Mouse (Mus musculus) activated CD4-positive, CD25-positive, alpha-beta regulatory T cell (primary cell): ENCODE results near the gene Ppil3. TPM values are rescaled to one million over a fixed set of nuclear protein-coding genes. Genes with fewer than 3 reads are reported as not detected.

Experiments
- polyA plus RNA-seq, 2 experiments: library from polyadenylated mRNA; unstranded; fragments of 100-300 nt; shearing (Covaris generic); gene quantifications; one replicate each; pipeline ENCODE4 v1.2.1; 2017

Gene Ppil3
- polyA plus RNA-seq, result 10 to 100 TPM; 56.9 to 69.5 TPM

DNA sequence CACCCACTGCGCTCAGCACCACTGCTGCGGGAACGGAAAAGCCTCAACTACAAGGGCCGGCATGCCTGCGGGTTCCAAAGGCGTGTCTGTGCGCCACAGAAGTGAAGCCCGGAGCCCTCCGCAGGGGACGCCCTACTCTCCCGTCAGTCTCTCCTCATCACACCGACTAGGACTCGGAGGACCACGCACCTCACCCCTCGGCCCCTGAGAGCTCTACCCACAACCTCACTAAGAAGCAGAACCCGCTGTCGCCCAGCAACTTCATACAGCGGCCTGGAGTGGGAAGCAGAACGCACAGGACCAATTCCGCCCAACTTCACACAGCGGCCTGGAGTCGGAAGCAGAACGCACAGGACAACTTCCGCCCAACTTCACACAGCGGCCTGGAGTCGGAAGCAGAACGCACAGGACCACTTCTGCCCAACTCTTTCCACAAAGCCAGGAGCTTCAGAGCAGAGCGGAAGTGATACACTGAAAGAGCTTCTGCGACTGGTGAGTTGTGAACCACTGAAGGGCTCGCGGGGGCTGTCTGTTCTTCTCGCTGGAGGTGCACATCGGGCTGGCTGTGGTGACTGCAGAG is at the start of gene Ppil3, which contains the start of gene Nif3l1:
TSS of gene Ppil3 (minus strand) at position 344 of the 580 bp plus-strand sequence.
TSS of gene Nif3l1 (plus strand) at position 9 of the 580 bp plus-strand sequence.

DNA sequence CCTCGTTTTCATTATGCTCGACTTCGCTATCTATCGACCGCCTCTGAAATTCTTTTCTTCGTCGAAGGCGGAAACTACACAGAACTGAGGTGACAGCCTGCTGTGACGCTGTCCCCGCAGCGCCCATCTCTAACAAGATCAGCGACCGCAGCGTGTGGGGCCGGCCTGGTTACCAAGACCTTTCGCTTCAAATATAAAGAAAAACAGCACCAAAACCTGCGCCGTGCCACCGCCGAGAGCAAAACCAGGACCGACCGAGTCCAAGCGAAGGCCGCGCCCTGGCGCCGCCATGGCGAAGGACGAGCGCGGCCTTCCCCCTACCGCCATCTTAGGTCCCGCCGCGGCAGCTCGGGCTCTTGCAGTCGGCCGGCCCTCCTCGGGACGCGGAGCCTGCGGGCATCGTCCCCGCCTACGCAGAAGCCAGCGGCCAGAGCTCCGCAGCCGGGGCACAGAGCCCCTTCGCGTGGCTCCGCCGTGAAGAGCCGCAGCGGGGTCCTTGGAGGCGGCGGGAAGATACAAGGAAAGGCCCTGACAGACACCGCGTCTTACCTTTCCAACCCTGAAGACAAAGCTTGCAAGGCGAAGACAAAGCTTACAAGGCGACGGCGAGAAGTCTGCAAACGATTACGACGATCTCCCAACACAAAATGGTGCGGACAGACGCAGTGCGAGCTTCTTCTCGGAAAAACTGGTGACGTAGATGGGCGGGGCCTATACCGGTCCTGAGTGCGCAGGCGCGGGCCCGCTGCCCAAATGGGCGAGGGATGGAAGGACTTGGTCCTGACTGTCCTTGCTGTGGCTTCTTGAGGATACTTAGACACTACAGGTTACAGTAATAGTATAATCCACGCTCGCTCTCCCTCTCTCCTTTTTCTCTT is 21.7 kb downstream of the Ppil3 start, which contains the start of gene Clk1:
TSS of gene Clk1 (minus strand) at position 696 of the 878 bp plus-strand sequence.

DNA sequence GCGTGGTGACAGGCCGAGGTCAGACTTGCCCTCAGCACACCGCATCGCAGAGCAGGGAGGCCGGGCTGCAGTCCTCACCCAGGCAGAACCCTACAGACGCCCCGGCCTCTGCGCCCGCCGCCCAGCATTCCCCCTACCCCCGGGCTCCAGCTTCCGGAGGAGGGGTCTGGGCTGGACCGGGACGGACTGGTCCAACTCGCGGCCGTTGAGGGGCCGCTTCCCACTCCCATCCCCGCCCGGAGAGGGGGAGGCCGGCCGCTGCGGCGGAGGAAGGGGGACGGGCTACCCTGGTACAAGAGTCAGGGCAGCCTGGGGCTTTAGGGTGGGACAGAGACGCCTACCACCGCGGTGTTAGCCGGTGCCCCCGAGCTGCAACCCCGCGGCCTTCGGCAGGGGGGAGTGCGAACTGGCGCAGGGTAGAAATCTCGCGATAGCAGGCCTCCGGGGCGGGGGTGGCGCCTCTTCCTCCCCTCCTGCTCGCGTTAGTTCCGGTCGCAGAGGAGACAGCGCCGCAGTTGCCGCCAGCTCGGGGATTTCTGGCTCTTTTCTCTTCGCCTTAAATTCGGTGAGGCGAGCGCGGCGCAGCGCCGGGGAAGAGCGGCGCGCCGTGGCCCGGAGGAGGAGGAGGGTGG is 52.5 kb downstream of the Ppil3 start, which contains the start of gene Bzw1:
TSS of gene Bzw1 (plus strand) at position 247 of the 632 bp plus-strand sequence.

Other genes with a start within 250 kb of the Ppil3 start
- gene Aox4, start 235.1 kb downstream of the Ppil3 start, polyA plus RNA-seq, result under 1 TPM in 1 of 2 experiments, not detected in 1; 0.33 TPM
- gene Aox2, start 167.2 kb downstream of the Ppil3 start, polyA plus RNA-seq, result under 1 TPM in 1 of 2 experiments, not detected in 1; 0.04 TPM
- gene Bzw1, start 52.6 kb downstream of the Ppil3 start, polyA plus RNA-seq, result 100 to 1,000 TPM; 368 to 421 TPM
- 100 to 1,000 TPM; 311 to 364 TPM for gene Clk1, start 21.4 kb downstream of the Ppil3 start, polyA plus RNA-seq
- gene Nif3l1, start 335 bp downstream of the Ppil3 start, polyA plus RNA-seq, result 10 to 100 TPM; 35.9 to 36.3 TPM
- gene Orc2, start 59.6 kb upstream of the Ppil3 start, polyA plus RNA-seq, result 10 to 100 TPM; 15.0 to 37.5 TPM
- gene Fam126b, start 140.8 kb upstream of the Ppil3 start, polyA plus RNA-seq, result 1 to 10 TPM; 6.8 to 9.0 TPM
- 100 to 1,000 TPM; 126 to 149 TPM for gene Ndufb3, start 140.9 kb upstream of the Ppil3 start, polyA plus RNA-seq